Mouse (Mus musculus) liver, embryonic 14.5 days (tissue): ENCODE data around the gene Fgfr2.

Experiments used
- CTCF ChIP-seq: IDR thresholded peaks from 2 replicates; pipeline ENCODE4 v1.5.1; 2016; ENCODE audit warnings: antibody characterized with exemption, low read depth, control low read depth
- EP300 ChIP-seq: IDR thresholded peaks from 2 replicates; pipeline ENCODE4 v1.6.1; 2016; ENCODE audit warnings: antibody characterized with exemption, low read depth

- no peak for TF ChIP-seq CTCF
- TF ChIP-seq EP300, result no peak
Measured at GRCm38 (mm10) chr7:130560933-130561332, 2562.2 kb downstream of the Fgfr2 start.
